Mouse (Mus musculus) adrenal gland, adult 8-10 months (tissue): ENCODE measurements around the gene Eya2. TPM values are rescaled to one million over a fixed set of nuclear protein-coding genes. Genes with fewer than 3 reads are reported as not detected.
"Not testable (repeated sequence)": the region's sequence is repeated elsewhere in the genome, so short reads cannot be mapped to it uniquely, and the experiment has no call there.

Experiments used
- DNase-seq: peaks from one replicate; pipeline ENCODE4 v3.0.0; 2022
- total RNA-seq, 4 experiments: library from RNA; stranded (reverse); gene quantifications; 2 replicates each; pipeline ENCODE4 v1.2.4; 2022

Eya2 gene
- total RNA-seq, 4 experiments from 2014 or later: 2.1 to 5.0 (median 3.9) TPM

DNA sequence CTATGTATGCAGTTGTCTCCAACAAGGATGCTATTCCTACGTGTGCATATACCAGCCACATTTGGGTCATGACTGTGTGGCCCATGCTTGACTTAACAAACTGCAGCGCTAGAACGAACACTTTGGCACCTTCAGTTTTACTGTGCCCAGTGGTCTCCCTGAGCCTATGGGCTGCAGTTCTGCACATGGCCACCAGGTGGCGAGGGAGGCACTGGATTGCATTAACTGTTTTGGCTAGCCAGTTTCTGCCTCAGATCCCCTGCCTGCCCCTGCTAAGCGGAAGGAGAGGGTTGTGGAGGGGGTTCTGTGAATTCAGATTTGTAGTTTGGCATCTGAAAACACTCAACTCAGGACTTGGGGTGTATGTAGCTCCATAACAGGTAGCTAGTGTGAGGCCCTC lies 187.5 kb downstream of the Eya2 start:
- DNase-seq: peak; percentile 27

GRCm38 (mm10) chr2:165785312-165786036 lies 190.6 kb downstream of the Eya2 start:
- no peak for DNase-seq

DNA sequence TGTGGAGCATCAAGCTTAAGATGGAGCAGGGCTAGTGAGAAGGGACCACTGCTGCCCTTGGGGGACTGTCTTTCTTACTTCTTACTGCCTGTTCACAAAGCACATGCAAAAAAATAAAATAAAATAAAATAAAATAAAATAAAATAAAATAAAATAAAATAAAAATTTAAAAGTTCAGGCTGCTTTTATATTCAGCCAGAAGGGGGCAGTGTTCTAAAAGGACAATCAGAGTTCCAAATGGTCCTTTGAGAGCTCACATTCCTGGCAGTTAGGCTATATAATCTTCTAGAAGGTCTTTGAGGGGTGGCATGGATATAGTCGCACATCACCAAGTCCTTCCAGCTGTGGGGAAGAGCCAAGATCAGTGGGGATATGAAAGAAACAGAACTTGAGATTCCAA lies 191.6 kb downstream of the Eya2 start:
- DNase-seq: no peak

DNA sequence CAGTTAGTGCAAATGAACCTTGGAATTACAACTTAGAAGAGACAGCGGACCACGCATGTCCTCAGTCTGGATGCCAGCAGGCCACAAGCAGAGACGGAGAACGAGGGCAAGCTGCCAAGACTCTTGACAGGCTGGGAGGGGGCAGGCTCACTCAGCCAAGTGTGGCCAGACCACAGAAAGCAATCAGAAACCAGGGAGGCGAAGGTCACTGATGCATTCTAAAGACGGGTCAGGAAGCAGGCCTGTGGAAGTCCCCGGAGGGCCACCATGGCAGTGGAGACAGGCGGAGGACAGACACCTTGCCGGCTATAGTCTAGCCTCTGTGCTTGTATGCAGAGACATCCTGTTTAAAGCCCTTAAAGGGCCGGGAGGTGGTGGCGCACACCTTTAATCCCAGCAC lies 193.2 kb downstream of the Eya2 start:
- DNase-seq: peak; percentile 74

- DNase-seq: no peak
These were observed 194.0 kb downstream of the Eya2 start for GRCm38 (mm10) chr2:165788796-165789195.

- no peak for DNase-seq
These were observed 194.8 kb downstream of the Eya2 start for GRCm38 (mm10) chr2:165789667-165790066.

DNA sequence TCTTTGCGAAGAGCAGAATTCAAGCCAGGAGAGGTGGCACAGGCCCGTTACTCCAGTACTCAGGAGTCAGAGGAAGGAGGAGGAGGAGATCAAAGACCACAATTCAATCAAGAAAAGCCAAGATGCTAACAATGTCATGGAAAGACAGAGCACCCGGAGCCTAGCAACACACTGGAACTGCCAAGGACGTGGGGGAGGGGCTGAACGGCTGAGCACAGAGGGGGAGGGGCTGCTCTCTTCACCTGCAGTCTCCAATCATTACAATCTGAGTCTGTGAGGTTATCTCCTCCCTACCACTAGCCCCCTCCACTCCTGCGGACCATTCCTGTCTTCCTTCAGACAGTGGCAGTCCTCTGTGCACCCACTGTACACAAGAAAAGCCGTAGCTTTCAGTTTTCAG lies 196.2 kb downstream of the Eya2 start:
- DNase-seq: peak; percentile 25

- DNase-seq: peak; percentile 31
These were observed 196.8 kb downstream of the Eya2 start for GRCm38 (mm10) chr2:165791657-165792056.

DNA sequence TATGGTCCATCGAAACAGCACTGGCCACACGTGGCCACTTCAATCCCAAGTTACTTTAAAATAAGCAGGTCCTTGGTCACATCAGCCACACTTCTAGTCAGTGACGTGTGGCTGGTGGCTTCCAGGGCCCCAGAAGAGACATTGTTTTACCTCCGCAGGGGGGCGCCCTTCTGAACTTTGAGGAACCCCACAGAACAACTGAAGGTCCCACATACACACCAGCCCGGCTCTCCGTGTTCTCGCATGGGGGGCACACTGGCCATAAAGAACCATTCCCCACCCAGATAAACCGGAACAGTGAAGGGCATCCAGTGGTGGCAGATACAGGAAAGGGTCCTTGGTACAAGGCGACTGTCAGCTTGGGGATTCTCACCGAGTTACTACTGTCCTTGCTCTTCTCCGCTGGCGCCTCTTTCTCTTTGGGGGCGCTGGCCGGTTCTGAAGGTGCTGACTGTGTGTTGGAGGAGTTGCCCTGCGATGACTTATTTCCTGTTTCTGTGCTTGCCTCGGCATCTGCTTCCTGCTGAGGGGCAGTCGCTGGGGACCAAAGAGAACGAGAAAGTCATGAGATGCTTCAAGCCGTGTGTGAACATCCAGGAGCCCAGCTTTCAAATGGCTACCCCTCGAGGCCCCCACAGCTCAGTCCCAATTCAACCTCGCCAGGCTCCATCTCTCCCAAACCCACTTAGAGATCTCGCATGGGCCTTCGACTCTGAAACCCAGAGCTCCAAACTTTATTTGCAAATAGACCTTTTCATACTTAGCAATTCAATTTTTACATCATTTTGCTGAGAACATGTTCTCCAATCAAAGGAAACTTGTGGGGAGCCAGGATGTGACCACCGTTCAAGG lies 197.8 kb downstream of the Eya2 start:
- DNase-seq: no peak

- DNase-seq: no peak
These were observed 198.4 kb downstream of the Eya2 start for GRCm38 (mm10) chr2:165793283-165793638.

GRCm38 (mm10) chr2:165797876-165798275 lies 203.0 kb downstream of the Eya2 start:
- DNase-seq: no peak

GRCm38 (mm10) chr2:165800174-165800573 lies 205.3 kb downstream of the Eya2 start:
- not testable (repeated sequence) for DNase-seq

DNA sequence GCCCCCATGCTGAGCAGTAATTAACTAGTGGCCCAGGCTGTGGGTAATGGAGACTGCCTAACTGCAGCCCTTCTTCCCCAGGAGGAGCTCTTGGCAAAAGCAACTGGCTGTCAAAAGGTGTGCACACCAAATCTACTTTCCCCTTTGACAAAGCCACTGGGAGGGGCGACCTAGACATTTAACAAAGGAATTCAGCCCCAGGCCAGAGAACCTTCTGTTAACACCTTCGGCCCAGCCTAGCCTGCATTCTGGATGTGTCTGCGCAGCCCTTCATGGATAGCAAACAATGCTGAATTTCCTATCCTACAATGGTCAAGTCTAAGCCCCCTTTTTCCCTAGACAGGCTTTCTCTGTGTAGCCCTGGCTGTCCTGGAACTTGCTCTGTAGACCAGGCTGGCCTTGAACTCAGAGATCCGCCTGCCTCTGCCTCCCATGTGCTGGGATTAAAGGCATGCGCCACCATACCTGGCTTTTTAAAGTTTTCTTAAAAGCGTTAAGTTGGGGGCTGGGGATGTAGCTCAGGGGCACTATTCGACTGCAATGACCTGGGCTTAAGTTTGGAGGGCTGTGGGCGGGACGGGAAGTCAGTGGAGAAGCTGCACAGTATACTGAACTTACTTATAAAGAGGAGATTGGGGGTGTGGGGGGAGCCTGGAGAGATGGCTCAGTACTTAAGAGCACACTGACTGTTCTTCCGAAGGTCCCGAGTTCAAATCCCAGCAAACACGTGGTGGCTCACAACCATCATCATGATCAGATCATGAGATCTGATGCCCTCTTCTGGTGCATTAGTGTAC lies 213.5 kb downstream of the Eya2 start:
- no peak for DNase-seq

DNA sequence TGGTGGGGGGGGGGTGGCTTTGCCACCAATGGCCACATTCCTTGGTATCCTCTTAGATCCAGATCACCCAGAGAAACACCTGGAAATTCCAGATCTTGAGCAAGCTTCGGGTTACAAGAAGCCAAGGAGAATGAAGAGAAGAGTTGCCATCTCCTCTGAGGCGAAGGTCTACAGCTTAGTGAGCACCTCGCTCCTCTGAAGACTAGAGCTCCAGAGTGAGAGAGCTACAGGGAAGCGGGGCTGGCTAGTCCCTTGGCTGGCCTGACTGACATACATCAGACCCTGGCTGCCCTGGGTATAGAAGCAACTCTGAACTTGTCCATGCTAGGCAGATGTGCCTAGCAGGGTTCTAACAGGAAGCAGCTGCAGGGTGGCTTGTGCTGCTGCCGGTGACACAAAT lies 214.3 kb downstream of the Eya2 start:
- no peak for DNase-seq

- DNase-seq: no peak
These were observed 215.2 kb downstream of the Eya2 start for GRCm38 (mm10) chr2:165809901-165810477.

- no peak for DNase-seq
These were observed 216.7 kb downstream of the Eya2 start for GRCm38 (mm10) chr2:165811536-165811935.

GRCm38 (mm10) chr2:165812889-165813288 lies 218.1 kb downstream of the Eya2 start:
- DNase-seq: no peak

GRCm38 (mm10) chr2:165815103-165815880 lies 220.5 kb downstream of the Eya2 start:
- no peak for DNase-seq

DNA sequence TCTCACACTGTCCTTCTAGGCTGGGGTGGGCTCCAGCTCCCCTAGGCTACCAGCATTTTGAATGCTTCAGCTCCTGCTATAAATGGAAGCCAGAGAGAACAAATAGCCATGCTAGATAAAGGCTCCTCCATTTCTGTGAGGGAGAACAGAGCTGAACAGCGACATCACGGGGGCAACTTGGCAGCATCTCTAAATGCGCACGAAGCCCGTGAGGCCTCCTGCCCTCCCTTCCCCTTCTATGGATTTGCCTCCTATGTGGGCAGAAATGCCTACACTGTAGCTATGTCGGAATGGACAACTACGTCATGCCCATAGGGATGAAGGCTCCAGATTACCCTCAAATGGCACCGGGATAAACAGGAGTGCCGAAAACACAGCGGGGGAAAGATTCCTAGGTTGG lies 222.6 kb downstream of the Eya2 start:
- DNase-seq: no peak

DNA sequence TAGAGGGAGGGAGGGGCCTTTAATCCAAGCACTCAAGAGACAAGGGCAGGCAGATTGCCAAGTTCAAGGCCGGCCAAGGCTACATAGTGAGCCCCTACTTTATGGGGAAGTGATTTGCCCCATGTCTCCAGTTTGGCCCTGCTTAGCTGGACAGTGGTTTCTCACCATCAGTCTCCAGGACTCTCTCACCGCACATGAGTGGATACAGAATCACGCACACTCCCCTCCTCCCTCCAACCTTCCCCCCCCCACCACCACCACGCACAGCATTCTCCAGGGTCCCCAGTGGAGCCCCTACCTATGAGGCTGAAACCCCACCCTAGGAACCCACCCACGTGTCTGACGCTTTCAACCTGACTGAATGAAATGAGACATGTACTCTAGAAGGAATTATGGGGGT lies 223.7 kb downstream of the Eya2 start:
- DNase-seq: no peak

DNA sequence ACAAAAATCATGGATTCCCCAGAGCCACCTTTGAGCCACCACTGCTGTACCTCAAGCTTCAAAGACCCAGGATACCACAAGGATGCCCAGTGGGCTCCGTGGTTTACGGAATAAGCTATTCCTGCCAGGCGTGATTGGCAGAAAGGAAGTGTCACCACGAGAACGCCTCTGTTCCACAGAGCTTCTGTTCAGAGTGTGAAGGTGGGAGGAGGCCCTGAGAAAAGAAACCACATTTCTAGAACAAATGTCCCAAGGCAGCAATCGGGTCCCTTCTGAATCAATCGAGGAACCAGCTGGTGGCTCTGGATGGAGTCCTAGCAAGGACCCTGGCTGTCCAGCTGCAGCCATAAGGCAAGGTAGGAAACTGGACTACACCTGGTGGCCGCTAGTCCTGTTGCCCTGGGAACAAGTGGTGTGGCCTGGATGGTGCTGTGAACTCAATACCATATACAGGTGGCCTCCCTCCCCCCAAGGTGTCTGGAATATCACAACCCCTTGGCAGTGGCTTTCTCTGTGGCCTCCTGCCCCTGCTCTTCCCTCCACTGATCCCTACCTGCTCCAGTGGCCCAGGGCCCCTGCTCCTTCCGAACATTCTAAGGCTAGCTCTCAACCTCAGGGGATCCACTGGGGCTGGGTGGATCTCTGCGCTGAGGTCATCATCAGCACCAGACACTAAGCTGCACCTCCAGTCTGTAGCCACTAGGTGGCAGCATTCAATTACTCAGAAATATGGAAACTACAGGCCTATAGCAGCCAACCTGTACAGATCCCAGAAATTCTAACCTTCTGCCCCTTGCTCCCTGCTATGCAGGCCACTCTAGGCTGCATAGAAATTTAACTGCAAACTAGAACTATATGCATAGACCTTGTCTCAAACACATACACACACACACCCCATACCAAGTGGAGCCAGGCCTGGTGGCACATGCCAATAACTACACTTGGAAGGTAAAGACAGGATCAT lies 224.4 kb downstream of the Eya2 start:
- peak; percentile 38 for DNase-seq
